Mouse (Mus musculus) neural tube, embryonic 11.5 days (tissue): Measurements from ENCODE around the gene Lce1i. TPM values are rescaled to one million over a fixed set of nuclear protein-coding genes. Genes with fewer than 3 reads are reported as not detected.
"Not testable (repeated sequence)": the region's sequence is repeated elsewhere in the genome, so short reads cannot be mapped to it uniquely, and the experiment has no call there.

Experiments used
- ATAC-seq: fragments of 200-750 bp; cut with Nextera tagmentation; 2 replicates; pipeline ENCODE4 v1.8.0; 2017; ENCODE audit warnings: moderate number of reproducible peaks, mild to moderate bottlenecking, moderate TSS enrichment, moderate library complexity; ENCODE audit not compliant: insufficient read depth, low FRiP score, low TSS enrichment
- DNase-seq: peaks from one replicate; pipeline ENCODE4 v3.0.0-alpha.2; 2015; ENCODE audit warnings: low spot score
- H3K27ac ChIP-seq: fragments of 300-500 bp; sonication (generic); 2 replicates; pipeline ENCODE4 v1.5.1; 2014; ENCODE audit warnings: low read depth, mild to moderate bottlenecking, low read length
- H3K27me3 ChIP-seq: fragments of 300-500 bp; sonication (generic); 2 replicates; pipeline ENCODE4 v1.6.1; 2014; ENCODE audit warnings: mild to moderate bottlenecking, low read length, mixed read lengths; ENCODE audit not compliant: control insufficient read depth, insufficient read depth
- H3K36me3 ChIP-seq: fragments of 300-500 bp; sonication (generic); 2 replicates; pipeline ENCODE4 v1.6.1; 2014; ENCODE audit warnings: mild to moderate bottlenecking, low read length, moderate library complexity, mixed read lengths; ENCODE audit not compliant: control insufficient read depth, insufficient read depth
- H3K4me1 ChIP-seq: fragments of 300-500 bp; sonication (generic); 2 replicates; pipeline ENCODE4 v1.6.1; 2014; ENCODE audit warnings: low read length, mixed read lengths; ENCODE audit not compliant: control insufficient read depth, insufficient read depth
- H3K4me2 ChIP-seq: fragments of 300-500 bp; sonication (generic); 2 replicates; pipeline ENCODE4 v1.6.1; 2014; ENCODE audit warnings: low read depth, mild to moderate bottlenecking, moderate library complexity
- H3K4me3 ChIP-seq: fragments of 300-500 bp; sonication (generic); 2 replicates; pipeline ENCODE4 v1.5.1; 2014; ENCODE audit warnings: low read depth, low read length
- H3K9ac ChIP-seq: fragments of 300-500 bp; sonication (generic); 2 replicates; pipeline ENCODE4 v1.6.1; 2014; ENCODE audit warnings: mild to moderate bottlenecking, low read length
- H3K9me3 ChIP-seq: fragments of 300-500 bp; sonication (generic); 2 replicates; pipeline ENCODE4 v1.6.1; 2016; ENCODE audit warnings: low read length; ENCODE audit not compliant: control insufficient read depth
- WGBS: fragments of 180-500 bp; shearing (Covaris S2); extraction: QIAGEN DNeasy Blood & Tissue Kit; methylation state at CpG from one replicate; pipeline ENCODE4 v1.1.7; 2014; 5-methylcytosine and 5-hydroxymethylcytosine counted together
- polyA plus RNA-seq: library from polyadenylated mRNA; unstranded; fragments of >200 nt; fragmentation: Nextera tagmentation; extraction: Ambion mirVana; gene quantifications from 2 replicates; pipeline ENCODE4 v1.2.1, GENCODE M21; 2014

Gene Lce1i
- not detected in 2 replicates for polyA plus RNA-seq

GRCm38 (mm10) chr3:92778799-92779198 is at the start of gene Lce1i:
Gene Lce1i (minus strand): TSS chr3:92778899.
- Histone ChIP-seq H3K4me2 (no peak within 1 kb of the TSS), H3K27ac (no peak within 1 kb of the TSS), H3K9ac (no peak within 1 kb of the TSS), H3K27me3 (no peaks in the 10 kb centered on the region), H3K9me3 (no peaks in the 10 kb centered on the region), H3K36me3 (no peaks in the 10 kb centered on the region), H3K4me1 (no peaks in the 10 kb centered on the region), H3K4me3 (no peak within 1 kb of the TSS)
- WGBS, result 85% methylated on average over 1 of the region's 1 CpGs
- no peak for ATAC-seq
- no peak for DNase-seq

GRCm38 (mm10) chr3:92827108-92827507 is 48.4 kb upstream of the Lce1i start, which contains the start of gene Kprp:
Gene Kprp (minus strand): TSS chr3:92827247.
- Histone ChIP-seq H3K4me3 (no peak within 1 kb of the TSS), H3K36me3 (no peaks in the 10 kb centered on the region), H3K27ac (no peak within 1 kb of the TSS), H3K4me1 (no peaks in the 10 kb centered on the region), H3K9ac (no peak within 1 kb of the TSS), H3K9me3 (no peaks in the 10 kb centered on the region), H3K27me3 (no peaks in the 10 kb centered on the region), H3K4me2 (no peak within 1 kb of the TSS)
- ATAC-seq, result no peak
- DNase-seq, result no peak
- 58% methylated on average over 1 of the region's 1 CpGs for WGBS

GRCm38 (mm10) chr3:92825808-92826207 is 47.1 kb upstream of the Lce1i start:
- 36% methylated on average over 1 of the region's 1 CpGs for WGBS
- Histone ChIP-seq H3K4me1 (no peaks in the 10 kb centered on the region), H3K4me3 (no peak overlapping the region), H3K27ac (no peak overlapping the region), H3K9ac (no peak overlapping the region), H3K4me2 (no peak overlapping the region), H3K36me3 (no peaks in the 10 kb centered on the region), H3K27me3 (no peaks in the 10 kb centered on the region), H3K9me3 (no peaks in the 10 kb centered on the region)
- DNase-seq (no peak), ATAC-seq (no peak)

- H3K4me3 ChIP-seq, H3K27ac ChIP-seq, H3K9ac ChIP-seq, H3K4me2 ChIP-seq, H3K9me3 ChIP-seq, H3K36me3 ChIP-seq, H3K27me3 ChIP-seq, H3K4me1 ChIP-seq, ATAC-seq, DNase-seq: not testable (repeated sequence)
- 92% methylated on average over 2 of the region's 2 CpGs for WGBS
Observed at GRCm38 (mm10) chr3:92816036-92816435, 37.3 kb upstream of the Lce1i start.

GRCm38 (mm10) chr3:92815581-92815980 is 36.9 kb upstream of the Lce1i start:
- H3K27ac ChIP-seq, result no peak overlapping the region
- no peaks in the 10 kb centered on the region for H3K36me3 ChIP-seq
- no peaks in the 10 kb centered on the region for H3K9me3 ChIP-seq
- H3K4me3 ChIP-seq, result no peak overlapping the region
- H3K27me3 ChIP-seq, result no peaks in the 10 kb centered on the region
- H3K9ac ChIP-seq, result no peak overlapping the region
- no peaks in the 10 kb centered on the region for H3K4me1 ChIP-seq
- DNase-seq (no peak), ATAC-seq (no peak)
- 91% methylated on average over 3 of the region's 3 CpGs for WGBS
- no peak overlapping the region for H3K4me2 ChIP-seq

- Histone ChIP-seq H3K27me3 (no peaks in the 10 kb centered on the region), H3K27ac (no peak within 1 kb of the TSS), H3K4me1 (no peaks in the 10 kb centered on the region), H3K4me2 (no peak within 1 kb of the TSS), H3K36me3 (no peaks in the 10 kb centered on the region), H3K4me3 (no peak within 1 kb of the TSS), H3K9me3 (no peaks in the 10 kb centered on the region), H3K9ac (no peak within 1 kb of the TSS)
- no peak for ATAC-seq
- no peak for DNase-seq
Observed at GRCm38 (mm10) chr3:92807791-92808190, 29.1 kb upstream of the Lce1i start, which contains the start of gene Lce1k. Gene Lce1k (minus strand): TSS chr3:92807891.

- Histone ChIP-seq H3K27me3 (no peaks in the 10 kb centered on the region), H3K36me3 (no peaks in the 10 kb centered on the region), H3K4me1 (no peaks in the 10 kb centered on the region), H3K27ac (no peak within 1 kb of the TSS), H3K9ac (no peak within 1 kb of the TSS), H3K9me3 (no peaks in the 10 kb centered on the region), H3K4me3 (no peak within 1 kb of the TSS), H3K4me2 (no peak within 1 kb of the TSS)
- ATAC-seq (no peak), DNase-seq (no peak)
- 83% methylated on average over 1 of the region's 1 CpGs for WGBS
Observed at GRCm38 (mm10) chr3:92790414-92790813, 11.7 kb upstream of the Lce1i start, which contains the start of gene Lce1j. Gene Lce1j (minus strand): TSS chr3:92790514.

- no peaks in the 10 kb centered on the region for H3K27me3 ChIP-seq
- no peak overlapping the region for H3K9ac ChIP-seq
- H3K27ac ChIP-seq, result no peak overlapping the region
- H3K36me3 ChIP-seq, result no peaks in the 10 kb centered on the region
- H3K4me3 ChIP-seq, result no peak overlapping the region
- no peaks in the 10 kb centered on the region for H3K9me3 ChIP-seq
- WGBS, result 23% methylated on average over 3 of the region's 3 CpGs
- DNase-seq, result no peak
- no peaks in the 10 kb centered on the region for H3K4me1 ChIP-seq
- H3K4me2 ChIP-seq, result no peak overlapping the region
- ATAC-seq, result no peak
Observed at GRCm38 (mm10) chr3:92771573-92771972, 7.1 kb downstream of the Lce1i start.

GRCm38 (mm10) chr3:92764965-92765364 is 13.7 kb downstream of the Lce1i start, which contains the start of gene Lce1h:
Gene Lce1h (minus strand): TSS chr3:92765065.
- DNase-seq (no peak), ATAC-seq (no peak)
- Histone ChIP-seq H3K9me3 (no peaks in the 10 kb centered on the region), H3K4me1 (no peaks in the 10 kb centered on the region), H3K27me3 (no peaks in the 10 kb centered on the region), H3K4me2 (no peak within 1 kb of the TSS), H3K9ac (no peak within 1 kb of the TSS), H3K4me3 (no peak within 1 kb of the TSS), H3K27ac (no peak within 1 kb of the TSS), H3K36me3 (no peaks in the 10 kb centered on the region)
- 100% methylated on average over 1 of the region's 1 CpGs for WGBS
